Mouse (Mus musculus): ENCODE measurements around the gene Gimap9. TPM values are rescaled to one million over a fixed set of nuclear protein-coding genes. Genes with fewer than 3 reads are reported as not detected.

The Gimap9 gene
- polyA plus RNA-seq (2017; shearing (Covaris generic)): 226 TPM

DNA sequence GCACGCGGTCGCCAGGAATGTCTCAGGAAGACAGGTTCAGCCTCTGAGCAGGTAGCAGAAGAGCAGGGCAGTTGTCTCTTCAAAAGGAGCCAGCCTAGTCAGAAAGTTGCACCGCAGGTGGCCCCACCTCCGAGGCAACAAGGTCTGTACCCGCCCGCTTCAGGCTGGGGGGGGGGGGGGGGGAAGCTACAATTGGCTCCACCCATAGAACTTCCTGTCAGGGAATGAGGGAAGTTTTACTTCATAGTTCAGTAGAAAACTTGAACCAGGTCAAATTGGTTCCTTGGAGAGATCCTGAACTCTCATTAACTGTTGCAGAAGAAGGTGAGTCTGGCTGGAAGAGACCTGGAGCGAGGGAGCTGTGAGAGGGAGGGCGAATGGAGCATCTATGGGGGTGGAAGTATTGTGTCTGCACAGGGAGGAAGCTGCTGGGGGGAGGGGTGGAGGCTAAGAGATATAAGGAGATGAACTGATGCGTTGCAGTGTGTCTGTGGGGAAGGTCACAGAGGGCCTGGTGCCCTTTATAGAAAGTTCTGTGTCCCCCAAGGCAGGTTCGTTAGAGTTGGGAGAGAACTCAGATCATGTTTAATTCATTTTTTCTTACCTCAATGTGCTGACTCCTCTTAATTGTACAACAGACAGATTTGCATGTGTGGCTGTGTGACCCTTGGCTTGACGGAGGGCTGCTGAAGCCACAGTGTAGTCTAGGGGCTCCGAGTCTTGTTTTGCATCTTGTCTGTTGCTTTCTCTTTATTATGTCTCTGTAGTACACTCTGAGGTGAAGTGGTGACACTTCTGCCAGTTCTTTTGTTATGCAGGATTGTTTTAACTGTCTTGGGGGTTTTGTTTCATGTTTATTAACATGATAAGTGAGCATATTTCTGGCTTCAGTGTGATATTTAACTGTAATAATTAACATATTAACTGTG, at the start of gene Gimap9:
Gene Gimap9, plus strand, starts transcription at position 199 of the 929 bp plus-strand sequence.

DNA sequence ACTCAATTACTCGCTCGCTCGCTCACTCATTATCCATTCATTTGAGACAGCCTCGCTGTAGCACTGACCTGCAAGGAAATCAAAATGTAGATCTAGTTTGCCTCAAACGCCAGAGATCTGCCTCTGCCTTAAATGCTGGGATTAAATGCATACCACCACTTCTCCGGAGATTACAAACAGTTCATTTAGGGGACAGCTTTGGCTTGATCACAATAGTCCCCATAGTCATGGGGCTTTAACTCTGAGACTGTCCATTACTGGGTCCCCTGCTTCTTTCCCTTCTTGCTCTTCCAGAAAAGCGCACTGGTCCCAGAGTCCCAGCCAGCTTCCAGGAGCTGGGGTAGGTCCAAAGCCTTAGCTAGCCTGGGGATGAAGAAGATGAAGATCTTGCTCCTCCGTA, 49.5 kb upstream of the Gimap9 start, which contains the start of gene AI854703:
Gene AI854703, plus strand, starts transcription at position 301 of the 400 bp plus-strand sequence.

DNA sequence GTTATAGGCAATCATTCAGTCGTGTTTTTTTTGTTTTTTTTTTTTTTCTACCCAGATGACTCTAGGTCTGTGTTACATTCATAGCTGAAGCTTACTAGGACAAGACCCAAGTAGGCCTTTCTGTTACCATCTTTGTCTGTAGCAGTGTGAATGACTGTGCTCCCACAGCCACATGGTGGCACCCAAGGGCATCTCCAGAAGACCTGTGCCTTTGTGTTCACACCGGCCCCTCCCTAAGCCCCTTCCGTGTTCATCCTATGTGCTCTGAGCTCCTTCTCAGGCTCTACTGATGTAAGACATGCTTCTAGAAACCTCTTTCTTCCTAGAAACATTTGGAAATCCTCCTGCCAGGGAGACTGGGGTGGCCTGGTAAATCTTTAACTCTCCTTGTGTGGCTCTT, 28.9 kb upstream of the Gimap9 start, which contains the start of gene Gimap8:
Gene Gimap8, plus strand, starts transcription at position 240 of the 400 bp plus-strand sequence.

DNA sequence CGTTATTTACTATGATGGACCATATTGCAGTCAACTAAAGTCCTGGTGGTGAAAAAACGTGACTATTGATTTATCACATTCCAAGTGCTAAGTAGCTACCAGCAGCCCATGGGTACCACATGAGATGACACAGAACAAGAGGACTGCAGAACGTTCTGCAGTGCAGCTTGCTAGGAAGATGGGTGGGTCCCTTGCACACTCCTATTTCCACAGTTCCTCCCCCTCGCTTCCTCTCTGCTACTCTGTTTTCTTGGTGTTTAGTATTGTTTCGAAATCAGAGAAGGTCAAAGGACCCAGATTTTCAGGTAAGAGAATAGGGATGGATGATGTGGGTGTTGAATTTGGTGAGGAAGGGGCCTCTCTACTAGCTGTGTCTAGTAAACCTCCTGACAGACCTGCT, 8.4 kb downstream of the Gimap9 start, which contains the start of gene Gimap4:
Gene Gimap4, plus strand, starts transcription at position 231 of the 400 bp plus-strand sequence.

DNA sequence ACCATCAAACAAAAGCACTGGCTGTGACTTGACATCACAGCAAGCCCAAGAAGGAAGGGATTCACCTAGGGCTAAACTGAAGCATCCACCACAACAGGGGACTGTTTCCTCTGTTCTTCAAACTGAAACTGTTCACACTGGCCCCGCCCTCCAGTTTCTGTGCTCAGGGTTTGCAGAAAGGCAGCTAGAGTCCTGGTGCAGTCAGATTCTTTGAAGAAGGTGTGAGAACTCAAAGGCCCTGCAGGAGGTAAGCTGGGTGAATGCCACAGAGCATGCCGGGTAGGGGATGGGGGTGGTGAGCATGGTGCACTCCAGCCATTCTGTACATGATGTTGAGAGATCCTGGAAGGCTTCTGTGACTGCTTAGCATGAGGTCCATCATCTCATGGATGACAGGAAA, 42.5 kb downstream of the Gimap9 start, which contains the start of the genes Gm28053 and Gimap7:
Gene Gm28053, plus strand, starts transcription at position 153 of the 400 bp plus-strand sequence.
Gene Gimap7, plus strand, starts transcription at position 167 of the 400 bp plus-strand sequence.

Other genes starting within 250 kb of the Gimap9 start
- gene Zfp467, start 230.3 kb upstream of the Gimap9 start, polyA plus RNA-seq (2017; shearing (Covaris generic)): 4.6 TPM
- gene Sspo, start 227.9 kb upstream of the Gimap9 start, polyA plus RNA-seq (2017; shearing (Covaris generic)): not detected
- 0.61 TPM for gene Atp6v0e2, start 138.5 kb upstream of the Gimap9 start, polyA plus RNA-seq (2017; shearing (Covaris generic))
- gene Lrrc61, start 121.3 kb upstream of the Gimap9 start, polyA plus RNA-seq (2017; shearing (Covaris generic)): 10.6 TPM
- gene Rarres2, start 103.3 kb upstream of the Gimap9 start, polyA plus RNA-seq (2017; shearing (Covaris generic)): not detected
- gene Gm45021, start 86.5 kb upstream of the Gimap9 start, polyA plus RNA-seq (2017; shearing (Covaris generic)): not detected
- gene Repin1, start 82.2 kb upstream of the Gimap9 start, polyA plus RNA-seq (2017; shearing (Covaris generic)): 7.2 TPM
- gene Gm44965, start 82.2 kb upstream of the Gimap9 start, polyA plus RNA-seq (2017; shearing (Covaris generic)): not detected
- 7.6 TPM for gene Zfp775, start 74.1 kb upstream of the Gimap9 start, polyA plus RNA-seq (2017; shearing (Covaris generic))
- 2.6 TPM for gene AI854703, start 49.4 kb upstream of the Gimap9 start, polyA plus RNA-seq (2017; shearing (Covaris generic))
- 173 TPM for gene Gimap8, start 28.9 kb upstream of the Gimap9 start, polyA plus RNA-seq (2017; shearing (Covaris generic))
- 1,360 TPM for gene Gimap4, start 8.4 kb downstream of the Gimap9 start, polyA plus RNA-seq (2017; shearing (Covaris generic))
- gene Gimap6, start 32.1 kb downstream of the Gimap9 start, polyA plus RNA-seq (2017; shearing (Covaris generic)): 1,977 TPM
- 22.4 TPM for gene Gm28053, start 42.5 kb downstream of the Gimap9 start, polyA plus RNA-seq (2017; shearing (Covaris generic))
- 257 TPM for gene Gimap7, start 42.5 kb downstream of the Gimap9 start, polyA plus RNA-seq (2017; shearing (Covaris generic))
- gene Gimap1, start 62.9 kb downstream of the Gimap9 start, polyA plus RNA-seq (2017; shearing (Covaris generic)): 398 TPM
- 153 TPM for gene Gimap5, start 70.1 kb downstream of the Gimap9 start, polyA plus RNA-seq (2017; shearing (Covaris generic))
- 1,843 TPM for gene Gimap3, start 94.7 kb downstream of the Gimap9 start, polyA plus RNA-seq (2017; shearing (Covaris generic))
- 4.3 TPM for gene Tmem176a, start 164.8 kb downstream of the Gimap9 start, polyA plus RNA-seq (2017; shearing (Covaris generic))
- 9.9 TPM for gene Tmem176b, start 165.4 kb downstream of the Gimap9 start, polyA plus RNA-seq (2017; shearing (Covaris generic))
- not detected for gene Aoc1, start 196.8 kb downstream of the Gimap9 start, polyA plus RNA-seq (2017; shearing (Covaris generic))